Mouse (Mus musculus) effector memory CD4-positive, alpha-beta T cell, adult 7 months (primary cell): Measurements from ENCODE around the gene Dgkh. TPM values are rescaled to one million over a fixed set of nuclear protein-coding genes. Genes with fewer than 3 reads are reported as not detected.

Experiments
- polyA plus RNA-seq: library from polyadenylated mRNA; unstranded; fragments of 100-300 nt; shearing (Covaris generic); gene quantifications from one replicate; pipeline ENCODE4 v1.2.1, GENCODE M21; 2017

Dgkh gene
- polyA plus RNA-seq: 31.5 TPM

DNA sequence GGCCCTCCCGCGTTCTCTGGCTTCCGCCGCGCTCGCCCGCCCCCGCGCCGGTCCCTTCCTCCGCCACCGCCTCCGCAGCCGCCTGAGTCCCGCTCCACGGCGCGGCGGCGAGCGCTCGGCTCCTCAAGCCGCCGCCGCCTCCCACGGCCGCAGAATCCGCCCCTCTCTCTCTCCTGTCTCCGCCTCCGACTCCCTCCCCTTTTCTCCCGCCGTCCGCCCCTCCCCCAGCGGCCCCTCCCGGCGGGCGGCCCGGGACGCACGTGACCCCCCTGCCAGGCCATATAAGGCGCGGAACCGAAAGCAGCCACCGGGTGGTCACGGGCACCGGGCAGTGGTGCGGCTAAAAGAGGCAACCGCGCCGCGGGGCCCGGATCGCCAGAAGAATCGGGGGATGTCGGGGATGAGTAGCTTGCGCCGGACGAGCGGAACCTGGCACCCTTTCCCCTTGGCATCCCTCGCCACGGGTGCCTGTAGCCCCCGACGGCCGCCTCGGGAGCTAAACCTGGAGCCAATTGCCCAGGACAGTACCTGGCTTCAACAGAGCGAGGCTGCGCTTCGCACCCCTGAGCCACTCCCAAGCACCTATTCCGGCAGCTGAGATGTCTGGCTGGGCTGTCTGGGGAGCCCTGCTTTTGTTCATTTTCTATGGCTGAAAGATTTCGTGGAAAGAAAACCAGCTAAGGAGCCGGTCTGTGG, at the start of gene Dgkh:
TSS of gene Dgkh (minus strand) at position 160 of the 696 bp plus-strand sequence.

GRCm38 (mm10) chr14:78536281-78537165, 196.1 kb downstream of the Dgkh start, which contains the start of gene Akap11:
Gene Akap11 (minus strand): TSS chr14:78536808.

Other genes starting within 250 kb of the Dgkh start
- 12.9 TPM for gene Akap11, start 196.0 kb downstream of the Dgkh start, polyA plus RNA-seq
- 18.2 TPM for gene Vwa8, start 116.3 kb upstream of the Dgkh start, polyA plus RNA-seq